Mouse (Mus musculus): ENCODE data around the gene H2afz. TPM values are rescaled to one million over a fixed set of nuclear protein-coding genes. Genes with fewer than 3 reads are reported as not detected.

Gene H2afz
- polyA plus RNA-seq, 1 experiment from 2014 or later, result 1,274 TPM

Other genes starting within 250 kb of the H2afz start
- gene Ddit4l, start 242.9 kb upstream of the H2afz start, polyA plus RNA-seq (2016; fragmentation: Nextera tagmentation; extraction: Ambion mirVana), result 5.9 and 6.5 TPM in 2 replicates
- not detected in 2 replicates for gene Gm21962, start 193.0 kb upstream of the H2afz start, polyA plus RNA-seq (2016; fragmentation: Nextera tagmentation; extraction: Ambion mirVana)
- gene Dnajb14, start 3.2 kb downstream of the H2afz start, polyA plus RNA-seq (2016; fragmentation: Nextera tagmentation; extraction: Ambion mirVana), result 14.1 and 15.0 TPM in 2 replicates
- 86.3 and 92.0 TPM in 2 replicates for gene Lamtor3, start 54.0 kb downstream of the H2afz start, polyA plus RNA-seq (2016; fragmentation: Nextera tagmentation; extraction: Ambion mirVana)
- gene Dapp1, start 117.1 kb downstream of the H2afz start, polyA plus RNA-seq (2016; fragmentation: Nextera tagmentation; extraction: Ambion mirVana), result 14.8 and 15.1 TPM in 2 replicates
- 12.1 and 12.4 TPM in 2 replicates for gene 1110002E22Rik, start 200.6 kb downstream of the H2afz start, polyA plus RNA-seq (2016; fragmentation: Nextera tagmentation; extraction: Ambion mirVana)
- gene Gm5105, start 202.9 kb downstream of the H2afz start, polyA plus RNA-seq (2016; fragmentation: Nextera tagmentation; extraction: Ambion mirVana), result 0.27 and 0.73 TPM in 2 replicates